Mouse (Mus musculus) embryonic facial prominence, embryonic 13.5 days (tissue): ENCODE results near the gene Shcbp1l. TPM values are rescaled to one million over a fixed set of nuclear protein-coding genes. Genes with fewer than 3 reads are reported as not detected.
A peak's percentile ranks its signal among the peaks of the same experiment; 100 is the strongest.
"Not testable (repeated sequence)": the region's sequence is repeated elsewhere in the genome, so short reads cannot be mapped to it uniquely, and the experiment has no call there.

Experiments used
- ATAC-seq: fragments of 200-750 bp; cut with Nextera tagmentation; 2 replicates; pipeline ENCODE4 v1.8.0; 2017; ENCODE audit warnings: low read depth; ENCODE audit not compliant: insufficient number of reproducible peaks, insufficient read depth, low FRiP score, low TSS enrichment
- H3K27ac ChIP-seq: fragments of 300-500 bp; sonication (generic); 2 replicates; pipeline ENCODE4 v1.5.1; 2015; ENCODE audit warnings: moderate library complexity, mild to moderate bottlenecking, inconsistent platforms
- H3K27me3 ChIP-seq: fragments of 300-500 bp; sonication (generic); 2 replicates; pipeline ENCODE4 v1.6.1; 2015; ENCODE audit warnings: mild to moderate bottlenecking, inconsistent platforms
- H3K36me3 ChIP-seq: fragments of 300-500 bp; sonication (generic); 2 replicates; pipeline ENCODE4 v1.6.1; 2015; ENCODE audit warnings: mild to moderate bottlenecking, inconsistent platforms
- H3K4me1 ChIP-seq: fragments of 300-500 bp; sonication (generic); 2 replicates; pipeline ENCODE4 v1.6.1; 2015; ENCODE audit warnings: inconsistent platforms
- H3K4me2 ChIP-seq: fragments of 300-500 bp; sonication (generic); 2 replicates; pipeline ENCODE4 v1.6.1; 2015; ENCODE audit warnings: moderate library complexity, mild to moderate bottlenecking, inconsistent platforms
- H3K4me3 ChIP-seq: fragments of 300-500 bp; sonication (generic); 2 replicates; pipeline ENCODE4 v1.5.1; 2015; ENCODE audit warnings: mild to moderate bottlenecking, inconsistent platforms
- H3K9ac ChIP-seq: fragments of 300-500 bp; sonication (generic); 2 replicates; pipeline ENCODE4 v1.6.1; 2015; ENCODE audit warnings: mild to moderate bottlenecking, inconsistent platforms
- H3K9me3 ChIP-seq: fragments of 300-500 bp; sonication (generic); 2 replicates; pipeline ENCODE4 v1.6.1; 2016; ENCODE audit warnings: inconsistent platforms
- WGBS: fragments of 180-500 bp; shearing (Covaris S2); methylation state at CpG from one replicate; pipeline ENCODE4 v1.1.7; 2015; ENCODE audit warnings: mixed read lengths; 5-methylcytosine and 5-hydroxymethylcytosine counted together
- polyA plus RNA-seq: library from polyadenylated mRNA; unstranded; fragments of >200 nt; fragmentation: Nextera tagmentation; extraction: Ambion mirVana; gene quantifications from 2 replicates; pipeline ENCODE4 v1.2.1, GENCODE M21; 2015

The Shcbp1l gene
- polyA plus RNA-seq, 1 experiment from 2014 or later, result 0.58 TPM

- H3K9me3 ChIP-seq, H3K4me2 ChIP-seq, H3K27me3 ChIP-seq, H3K27ac ChIP-seq, H3K36me3 ChIP-seq, ATAC-seq, H3K4me3 ChIP-seq, H3K9ac ChIP-seq, H3K4me1 ChIP-seq: not testable (repeated sequence)
- WGBS, result 79% methylated on average over 5 of the region's 5 CpGs
Measured at GRCm38 (mm10) chr1:153408296-153408695, 16.7 kb upstream of the Shcbp1l start.

GRCm38 (mm10) chr1:153410915-153411314 lies 14.0 kb upstream of the Shcbp1l start:
- H3K9me3 ChIP-seq, H3K27me3 ChIP-seq, H3K4me1 ChIP-seq, H3K4me3 ChIP-seq, H3K9ac ChIP-seq, H3K4me2 ChIP-seq, H3K36me3 ChIP-seq, ATAC-seq, H3K27ac ChIP-seq: not testable (repeated sequence)
- 100% methylated on average over 1 of the region's 4 CpGs for WGBS

- no peak overlapping the region for H3K4me2 ChIP-seq
- H3K4me3 ChIP-seq, result no peak overlapping the region
- WGBS, result 87% methylated on average over 6 of the region's 6 CpGs
- H3K27ac ChIP-seq, result no peak overlapping the region
- ATAC-seq, result no peak
- no peaks in the 10 kb centered on the region for H3K4me1 ChIP-seq
- no peaks in the 10 kb centered on the region for H3K9me3 ChIP-seq
- H3K27me3 ChIP-seq, result no peaks in the 10 kb centered on the region
- no peak overlapping the region for H3K9ac ChIP-seq
- no peaks in the 10 kb centered on the region for H3K36me3 ChIP-seq
Measured at GRCm38 (mm10) chr1:153411723-153412122, 13.2 kb upstream of the Shcbp1l start.

- ATAC-seq, H3K9me3 ChIP-seq, H3K36me3 ChIP-seq, H3K9ac ChIP-seq, H3K4me3 ChIP-seq, H3K4me2 ChIP-seq, H3K4me1 ChIP-seq, H3K27me3 ChIP-seq, H3K27ac ChIP-seq: not testable (repeated sequence)
- 65% methylated on average over 3 of the region's 4 CpGs for WGBS
Measured at GRCm38 (mm10) chr1:153412663-153413396, 12.1 kb upstream of the Shcbp1l start.

GRCm38 (mm10) chr1:153413397-153414020 lies 11.5 kb upstream of the Shcbp1l start:
- not testable (repeated sequence) for H3K4me3 ChIP-seq, H3K9me3 ChIP-seq, H3K4me1 ChIP-seq, H3K27me3 ChIP-seq, H3K4me2 ChIP-seq, H3K27ac ChIP-seq, ATAC-seq, H3K36me3 ChIP-seq, H3K9ac ChIP-seq
- WGBS, result 81% methylated on average over 13 of the region's 13 CpGs

- H3K9me3 ChIP-seq, H3K9ac ChIP-seq, H3K27me3 ChIP-seq, H3K4me3 ChIP-seq, ATAC-seq, H3K27ac ChIP-seq, H3K4me2 ChIP-seq, H3K4me1 ChIP-seq, H3K36me3 ChIP-seq: not testable (repeated sequence)
- WGBS, result 87% methylated on average over 24 of the region's 24 CpGs
Measured at GRCm38 (mm10) chr1:153414114-153414723, 10.7 kb upstream of the Shcbp1l start.

GRCm38 (mm10) chr1:153414962-153415361 lies 10.0 kb upstream of the Shcbp1l start:
- Histone ChIP-seq H3K4me1 (no peaks in the 10 kb centered on the region), H3K9ac (no peak overlapping the region), H3K27me3 (no peaks in the 10 kb centered on the region), H3K4me3 (no peak overlapping the region), H3K4me2 (no peak overlapping the region), H3K36me3 (no peaks in the 10 kb centered on the region), H3K27ac (no peak overlapping the region), H3K9me3 (no peaks in the 10 kb centered on the region)
- WGBS, result 86% methylated on average over 4 of the region's 4 CpGs
- ATAC-seq, result no peak

- not testable (repeated sequence) for H3K4me3 ChIP-seq, H3K27ac ChIP-seq, H3K4me1 ChIP-seq, H3K27me3 ChIP-seq, H3K36me3 ChIP-seq, H3K9me3 ChIP-seq, H3K9ac ChIP-seq, ATAC-seq, H3K4me2 ChIP-seq
- WGBS, result 74% methylated on average over 2 of the region's 5 CpGs
Measured at GRCm38 (mm10) chr1:153415742-153416141, 9.2 kb upstream of the Shcbp1l start.

GRCm38 (mm10) chr1:153416271-153416832 lies 8.6 kb upstream of the Shcbp1l start:
- ATAC-seq, H3K9ac ChIP-seq, H3K36me3 ChIP-seq, H3K4me3 ChIP-seq, H3K27ac ChIP-seq, H3K4me2 ChIP-seq, H3K27me3 ChIP-seq, H3K4me1 ChIP-seq, H3K9me3 ChIP-seq: not testable (repeated sequence)
- WGBS, result 82% methylated on average over 3 of the region's 3 CpGs

GRCm38 (mm10) chr1:153417805-153418204 lies 7.2 kb upstream of the Shcbp1l start:
- not testable (repeated sequence) for ATAC-seq

GRCm38 (mm10) chr1:153424271-153424670 lies 691 bp upstream of the Shcbp1l start:
- H3K9ac ChIP-seq, result peak overlapping the region; percentile 61; the same call in 1 of the 2 replicates
- WGBS, result 36% methylated on average over 12 of the region's 12 CpGs
- H3K27ac ChIP-seq, result no peak overlapping the region
- peaks cover 15% of the 10 kb centered on the region for H3K4me1 ChIP-seq
- peak overlapping the region; percentile 98 for H3K4me2 ChIP-seq
- ATAC-seq, result no peak
- H3K4me3 ChIP-seq, result peak overlapping the region; percentile 54
- H3K9me3 ChIP-seq, result 0 out of 2 replicates have a peak, but pooled peaks cover 5% of the 10 kb centered on the region
- H3K36me3 ChIP-seq, result no peaks in the 10 kb centered on the region
- H3K27me3 ChIP-seq, result peaks cover 29% of the 10 kb centered on the region

More at GRCm38 (mm10) chr1:153417805-153418204, 7.2 kb upstream of the Shcbp1l start:
- not testable (repeated sequence) for H3K9ac ChIP-seq, H3K9me3 ChIP-seq, H3K4me2 ChIP-seq, H3K27ac ChIP-seq, H3K36me3 ChIP-seq, H3K4me1 ChIP-seq, H3K4me3 ChIP-seq, H3K27me3 ChIP-seq
- 71% methylated on average over 4 of the region's 4 CpGs for WGBS

- Histone ChIP-seq H3K27ac (no peak overlapping the region), H3K27me3 (peaks cover 7% of the 10 kb centered on the region), H3K9me3 (no peaks in the 10 kb centered on the region), H3K36me3 (no peaks in the 10 kb centered on the region), H3K4me2 (no peak overlapping the region), H3K9ac (no peak overlapping the region), H3K4me1 (no peaks in the 10 kb centered on the region), H3K4me3 (no peak overlapping the region)
- 69% methylated on average over 7 of the region's 7 CpGs for WGBS
- no peak for ATAC-seq
Measured at GRCm38 (mm10) chr1:153431158-153431557, 6.2 kb downstream of the Shcbp1l start.
